Mouse (Mus musculus) midbrain, embryonic 11.5 days (tissue): ENCODE measurements at regions not wholly inside any gene's neighbourhood (a gene's known extent, or its start where the extent isn't known, plus 50 kb on each side); places are given as distances from the start of the nearest gene placed in this dataset.
"Not testable (repeated sequence)": the region's sequence is repeated elsewhere in the genome, so short reads cannot be mapped to it uniquely, and the experiment has no call there.

Source experiments
- ATAC-seq: fragments of 200-750 bp; cut with Nextera tagmentation; 2 replicates; pipeline ENCODE4 v1.8.0; 2017; ENCODE audit warnings: moderate TSS enrichment, moderate library complexity; ENCODE audit not compliant: low FRiP score
- DNase-seq: peaks from one replicate; pipeline ENCODE4 v3.0.0; 2015; ENCODE audit warnings: low spot score; ENCODE audit errors: missing footprints
- H3K27ac ChIP-seq: fragments of 300-500 bp; sonication (generic); 2 replicates; pipeline ENCODE4 v1.5.1; 2014; ENCODE audit warnings: low read depth, low read length
- H3K27me3 ChIP-seq: fragments of 300-500 bp; sonication (generic); 2 replicates; pipeline ENCODE4 v1.6.1; 2014; ENCODE audit warnings: mild to moderate bottlenecking, low read length, moderate library complexity, mixed read lengths; ENCODE audit not compliant: control insufficient read depth, insufficient read depth
- H3K36me3 ChIP-seq: fragments of 300-500 bp; sonication (generic); 2 replicates; pipeline ENCODE4 v1.6.1; 2014; ENCODE audit warnings: mild to moderate bottlenecking, low read length, moderate library complexity, mixed read lengths; ENCODE audit not compliant: control insufficient read depth, insufficient read depth
- H3K4me1 ChIP-seq: fragments of 300-500 bp; sonication (generic); 2 replicates; pipeline ENCODE4 v1.6.1; 2014; ENCODE audit warnings: low read length; ENCODE audit not compliant: control insufficient read depth, insufficient read depth
- H3K4me2 ChIP-seq: fragments of 300-500 bp; sonication (generic); 2 replicates; pipeline ENCODE4 v1.6.1; 2014; ENCODE audit warnings: mild to moderate bottlenecking, moderate library complexity
- H3K4me3 ChIP-seq: fragments of 300-500 bp; sonication (generic); 2 replicates; pipeline ENCODE4 v1.5.1; 2014; ENCODE audit warnings: low read depth, low read length
- H3K9ac ChIP-seq: fragments of 300-500 bp; sonication (generic); 2 replicates; pipeline ENCODE4 v1.6.1; 2014; ENCODE audit warnings: low read length
- H3K9me3 ChIP-seq: fragments of 300-500 bp; sonication (generic); 2 replicates; pipeline ENCODE4 v1.6.1; 2016; ENCODE audit warnings: low read length; ENCODE audit not compliant: control insufficient read depth
- WGBS: fragments of 180-500 bp; shearing (Covaris S2); extraction: QIAGEN DNeasy Blood & Tissue Kit; methylation state at CpG from one replicate; pipeline ENCODE4 v1.1.7; 2014; 5-methylcytosine and 5-hydroxymethylcytosine counted together

GRCm38 (mm10) chr6:22452203-22452602 lies 96.2 kb upstream of the Fam3c start:
- Histone ChIP-seq H3K36me3 (no peaks in the 10 kb centered on the region), H3K27me3 (no peaks in the 10 kb centered on the region), H3K4me3 (no peak overlapping the region), H3K9me3 (no peaks in the 10 kb centered on the region), H3K9ac (no peak overlapping the region), H3K27ac (no peak overlapping the region), H3K4me2 (no peak overlapping the region), H3K4me1 (no peaks in the 10 kb centered on the region)
- ATAC-seq (no peak), DNase-seq (no peak)
- 85% methylated on average over 2 of the region's 2 CpGs for WGBS

- Histone ChIP-seq H3K36me3 (no peaks in the 10 kb centered on the region), H3K4me2 (no peak overlapping the region), H3K9me3 (no peaks in the 10 kb centered on the region), H3K4me3 (no peak overlapping the region), H3K27ac (no peak overlapping the region), H3K4me1 (no peaks in the 10 kb centered on the region), H3K9ac (no peak overlapping the region), H3K27me3 (no peaks in the 10 kb centered on the region)
- ATAC-seq = no peak
- DNase-seq = no peak
Measured at GRCm38 (mm10) chr6:22450501-22450900, 94.5 kb upstream of the Fam3c start.

- H3K4me1 ChIP-seq = no peaks in the 10 kb centered on the region
- no peak overlapping the region for H3K9ac ChIP-seq
- DNase-seq (no peak), ATAC-seq (no peak)
- 91% methylated on average over 9 of the region's 9 CpGs for WGBS
- no peak overlapping the region for H3K4me2 ChIP-seq
- H3K27ac ChIP-seq = no peak overlapping the region
- H3K9me3 ChIP-seq = no peaks in the 10 kb centered on the region
- no peaks in the 10 kb centered on the region for H3K36me3 ChIP-seq
- no peak overlapping the region for H3K4me3 ChIP-seq
- H3K27me3 ChIP-seq = no peaks in the 10 kb centered on the region
Measured at GRCm38 (mm10) chr6:22448906-22449305, 92.9 kb upstream of the Fam3c start.

GRCm38 (mm10) chr6:22447636-22448035 lies 91.6 kb upstream of the Fam3c start:
- DNase-seq = no peak
- no peak overlapping the region for H3K4me3 ChIP-seq
- no peaks in the 10 kb centered on the region for H3K9me3 ChIP-seq
- no peak overlapping the region for H3K27ac ChIP-seq
- no peak overlapping the region for H3K4me2 ChIP-seq
- no peak overlapping the region for H3K9ac ChIP-seq
- H3K4me1 ChIP-seq = no peaks in the 10 kb centered on the region
- ATAC-seq = no peak
- no peaks in the 10 kb centered on the region for H3K27me3 ChIP-seq
- no peaks in the 10 kb centered on the region for H3K36me3 ChIP-seq
- 71% methylated on average over 2 of the region's 2 CpGs for WGBS

GRCm38 (mm10) chr6:22446621-22447310 lies 90.7 kb upstream of the Fam3c start:
- Histone ChIP-seq H3K36me3 (no peaks in the 10 kb centered on the region), H3K4me2 (no peak overlapping the region), H3K4me1 (no peaks in the 10 kb centered on the region), H3K27me3 (no peaks in the 10 kb centered on the region), H3K9ac (no peak overlapping the region), H3K9me3 (no peaks in the 10 kb centered on the region), H3K27ac (no peak overlapping the region), H3K4me3 (no peak overlapping the region)
- 89% methylated on average over 15 of the region's 15 CpGs for WGBS
- ATAC-seq (no peak), DNase-seq (no peak)

- not testable (repeated sequence) for DNase-seq, H3K36me3 ChIP-seq, H3K9ac ChIP-seq, H3K4me2 ChIP-seq, ATAC-seq, H3K4me1 ChIP-seq, H3K27ac ChIP-seq, H3K4me3 ChIP-seq, H3K9me3 ChIP-seq, H3K27me3 ChIP-seq
- 90% methylated on average over 6 of the region's 6 CpGs for WGBS
Measured at GRCm38 (mm10) chr6:22444856-22445255, 88.8 kb upstream of the Fam3c start.

GRCm38 (mm10) chr6:22444220-22444619 lies 88.2 kb upstream of the Fam3c start:
- Histone ChIP-seq H3K27me3 (no peaks in the 10 kb centered on the region), H3K4me3 (no peak overlapping the region), H3K36me3 (no peaks in the 10 kb centered on the region), H3K9me3 (no peaks in the 10 kb centered on the region), H3K27ac (no peak overlapping the region), H3K4me2 (no peak overlapping the region), H3K4me1 (no peaks in the 10 kb centered on the region), H3K9ac (no peak overlapping the region)
- DNase-seq (no peak), ATAC-seq (no peak)
- 87% methylated on average over 12 of the region's 12 CpGs for WGBS

GRCm38 (mm10) chr6:22443573-22443972 lies 87.5 kb upstream of the Fam3c start:
- no peaks in the 10 kb centered on the region for H3K27me3 ChIP-seq
- H3K36me3 ChIP-seq = no peaks in the 10 kb centered on the region
- WGBS = 54% methylated on average over 8 of the region's 8 CpGs
- DNase-seq (no peak), ATAC-seq (no peak)
- H3K4me1 ChIP-seq = no peaks in the 10 kb centered on the region
- no peak overlapping the region for H3K27ac ChIP-seq
- no peaks in the 10 kb centered on the region for H3K9me3 ChIP-seq
- no peak overlapping the region for H3K4me3 ChIP-seq
- no peak overlapping the region for H3K9ac ChIP-seq
- no peak overlapping the region for H3K4me2 ChIP-seq

- DNase-seq (no peak), ATAC-seq (no peak)
- no peak overlapping the region for H3K27ac ChIP-seq
- WGBS = 76% methylated on average over 3 of the region's 3 CpGs
- no peak overlapping the region for H3K9ac ChIP-seq
- no peak overlapping the region for H3K4me2 ChIP-seq
- H3K4me1 ChIP-seq = no peaks in the 10 kb centered on the region
- no peak overlapping the region for H3K4me3 ChIP-seq
- H3K36me3 ChIP-seq = no peaks in the 10 kb centered on the region
- no peaks in the 10 kb centered on the region for H3K9me3 ChIP-seq
- no peaks in the 10 kb centered on the region for H3K27me3 ChIP-seq
Measured at GRCm38 (mm10) chr6:22443170-22443569, 87.1 kb upstream of the Fam3c start.
